Mouse (Mus musculus): ENCODE results near the gene Trpv3. TPM values are rescaled to one million over a fixed set of nuclear protein-coding genes. Genes with fewer than 3 reads are reported as not detected.

The Trpv3 gene
- 0.36 and 0.52 TPM in 2 replicates for total RNA-seq (2014; rRNA removed)
- 0.24 and 0.30 TPM in 2 replicates for polyA plus RNA-seq (2015; fragmentation: Nextera tagmentation; extraction: Ambion mirVana)

GRCm38 (mm10) chr11:73267267-73267666 is at the start of gene Trpv3:
Trpv3 (plus strand) TSS chr11:73267388.
- Histone ChIP-seq H3K27me3 (ENCODE audit: insufficient read depth, low read length) (no peaks in the 10 kb centered on the region), H3K9ac (replicated peaks; ENCODE audit: low read length) (no peak within 1 kb of the TSS), H3K4me2 (ENCODE audit: low read depth, low read length) (no peak within 1 kb of the TSS), H3K27ac (no peak within 1 kb of the TSS), H3K4me1 (ENCODE audit: insufficient read depth, low read length) (no peaks in the 10 kb centered on the region), H3K4me3 (ENCODE audit: low read length) (no peak within 1 kb of the TSS), H3K36me3 (ENCODE audit: insufficient read depth, low read length) (no peaks in the 10 kb centered on the region), H3K9me3 (ENCODE audit: low read length) (no peaks in the 10 kb centered on the region)
- 90% methylated on average over 7 of the region's 7 CpGs for WGBS
- TF ChIP-seq CTCF (IDR thresholded peaks at IDR 0.05; ENCODE audit: low read depth): no peak
- ATAC-seq (no peak), DNase-seq (ENCODE audit: low spot score) (no peak)

GRCm38 (mm10) chr11:73219671-73220070 is 47.5 kb upstream of the Trpv3 start:
- H3K4me1 ChIP-seq (ENCODE audit: insufficient read depth, low read length): no peaks in the 10 kb centered on the region
- TF ChIP-seq CTCF (IDR thresholded peaks at IDR 0.05; ENCODE audit: low read depth): no peak
- ATAC-seq (no peak), DNase-seq (ENCODE audit: low spot score) (no peak)
- H3K36me3 ChIP-seq (ENCODE audit: insufficient read depth, low read length): no peaks in the 10 kb centered on the region
- H3K9me3 ChIP-seq (ENCODE audit: low read length): no peaks in the 10 kb centered on the region
- H3K4me3 ChIP-seq (ENCODE audit: low read length): no peak overlapping the region
- H3K4me2 ChIP-seq (ENCODE audit: low read depth, low read length): no peak overlapping the region
- H3K27me3 ChIP-seq (ENCODE audit: insufficient read depth, low read length): no peaks in the 10 kb centered on the region
- H3K9ac ChIP-seq (replicated peaks; ENCODE audit: low read length): no peak overlapping the region
- 69% methylated on average over 2 of the region's 2 CpGs for WGBS
- no peak overlapping the region for H3K27ac ChIP-seq

GRCm38 (mm10) chr11:73220651-73221050 is 46.5 kb upstream of the Trpv3 start:
- H3K9ac ChIP-seq (replicated peaks; ENCODE audit: low read length): no peak overlapping the region
- TF ChIP-seq CTCF (IDR thresholded peaks at IDR 0.05; ENCODE audit: low read depth): no peak
- no peaks in the 10 kb centered on the region for H3K36me3 ChIP-seq (ENCODE audit: insufficient read depth, low read length)
- H3K27me3 ChIP-seq (ENCODE audit: insufficient read depth, low read length): no peaks in the 10 kb centered on the region
- ATAC-seq (no peak), DNase-seq (ENCODE audit: low spot score) (no peak)
- H3K9me3 ChIP-seq (ENCODE audit: low read length): no peaks in the 10 kb centered on the region
- no peak overlapping the region for H3K4me3 ChIP-seq (ENCODE audit: low read length)
- no peak overlapping the region for H3K27ac ChIP-seq
- 90% methylated on average over 1 of the region's 1 CpGs for WGBS
- no peak overlapping the region for H3K4me2 ChIP-seq (ENCODE audit: low read depth, low read length)
- H3K4me1 ChIP-seq (ENCODE audit: insufficient read depth, low read length): no peaks in the 10 kb centered on the region

GRCm38 (mm10) chr11:73222846-73223245 is 44.3 kb upstream of the Trpv3 start:
- ATAC-seq: no peak
- DNase-seq (ENCODE audit: low spot score): no peak
- Histone ChIP-seq H3K4me1 (ENCODE audit: insufficient read depth, low read length) (no peaks in the 10 kb centered on the region), H3K4me2 (ENCODE audit: low read depth, low read length) (no peak overlapping the region), H3K36me3 (ENCODE audit: insufficient read depth, low read length) (no peaks in the 10 kb centered on the region), H3K4me3 (ENCODE audit: low read length) (no peak overlapping the region), H3K9ac (replicated peaks; ENCODE audit: low read length) (no peak overlapping the region), H3K9me3 (ENCODE audit: low read length) (no peaks in the 10 kb centered on the region), H3K27ac (no peak overlapping the region), H3K27me3 (ENCODE audit: insufficient read depth, low read length) (no peaks in the 10 kb centered on the region)
- 55% methylated on average over 5 of the region's 5 CpGs for WGBS
- TF ChIP-seq CTCF (IDR thresholded peaks at IDR 0.05; ENCODE audit: low read depth): no peak

- DNase-seq (ENCODE audit: low spot score) (no peak), ATAC-seq (no peak)
- Histone ChIP-seq H3K4me3 (ENCODE audit: low read length) (no peak overlapping the region), H3K4me2 (ENCODE audit: low read depth, low read length) (no peak overlapping the region), H3K36me3 (ENCODE audit: insufficient read depth, low read length) (no peaks in the 10 kb centered on the region), H3K9me3 (ENCODE audit: low read length) (no peaks in the 10 kb centered on the region), H3K27ac (no peak overlapping the region), H3K27me3 (ENCODE audit: insufficient read depth, low read length) (no peaks in the 10 kb centered on the region), H3K9ac (replicated peaks; ENCODE audit: low read length) (no peak overlapping the region), H3K4me1 (ENCODE audit: insufficient read depth, low read length) (no peaks in the 10 kb centered on the region)
- WGBS: 69% methylated on average over 2 of the region's 2 CpGs
- peak; percentile 47 for TF ChIP-seq CTCF (IDR thresholded peaks at IDR 0.05; ENCODE audit: low read depth)
Measured at GRCm38 (mm10) chr11:73223966-73224365, 43.2 kb upstream of the Trpv3 start.

- 92% methylated on average over 6 of the region's 6 CpGs for WGBS
- Histone ChIP-seq H3K27ac (no peak overlapping the region), H3K27me3 (ENCODE audit: insufficient read depth, low read length) (no peaks in the 10 kb centered on the region), H3K9ac (replicated peaks; ENCODE audit: low read length) (no peak overlapping the region), H3K4me1 (ENCODE audit: insufficient read depth, low read length) (no peaks in the 10 kb centered on the region), H3K4me3 (ENCODE audit: low read length) (no peak overlapping the region), H3K9me3 (ENCODE audit: low read length) (no peaks in the 10 kb centered on the region), H3K36me3 (ENCODE audit: insufficient read depth, low read length) (no peaks in the 10 kb centered on the region), H3K4me2 (ENCODE audit: low read depth, low read length) (no peak overlapping the region)
- no peak for DNase-seq (ENCODE audit: low spot score)
- TF ChIP-seq CTCF (IDR thresholded peaks at IDR 0.05; ENCODE audit: low read depth): no peak
- no peak for ATAC-seq
Measured at GRCm38 (mm10) chr11:73225856-73226255, 41.3 kb upstream of the Trpv3 start.

- TF ChIP-seq CTCF (IDR thresholded peaks at IDR 0.05; ENCODE audit: low read depth): no peak
- ATAC-seq (no peak), DNase-seq (ENCODE audit: low spot score) (no peak)
- Histone ChIP-seq H3K9me3 (ENCODE audit: low read length) (no peaks in the 10 kb centered on the region), H3K27ac (no peak overlapping the region), H3K9ac (replicated peaks; ENCODE audit: low read length) (no peak overlapping the region), H3K4me1 (ENCODE audit: insufficient read depth, low read length) (no peaks in the 10 kb centered on the region), H3K4me3 (ENCODE audit: low read length) (no peak overlapping the region), H3K27me3 (ENCODE audit: insufficient read depth, low read length) (no peaks in the 10 kb centered on the region), H3K4me2 (ENCODE audit: low read depth, low read length) (no peak overlapping the region), H3K36me3 (ENCODE audit: insufficient read depth, low read length) (no peaks in the 10 kb centered on the region)
- WGBS: 78% methylated on average over 5 of the region's 5 CpGs
Measured at GRCm38 (mm10) chr11:73228881-73229280, 38.3 kb upstream of the Trpv3 start.
